Mouse (Mus musculus) T-helper 2 cell (primary cell): Measurements from ENCODE around the gene Kcnn4.

Source experiments
- in situ Hi-C: fragments of 300-600 bp; cut with MboI, MseI; formaldehyde crosslinking; loops from one replicate; pipeline ENCODE4 v1.15.1; 2025; ENCODE audit warnings: high pct_unique_total_duplicates

Kcnn4 gene

DNA sequence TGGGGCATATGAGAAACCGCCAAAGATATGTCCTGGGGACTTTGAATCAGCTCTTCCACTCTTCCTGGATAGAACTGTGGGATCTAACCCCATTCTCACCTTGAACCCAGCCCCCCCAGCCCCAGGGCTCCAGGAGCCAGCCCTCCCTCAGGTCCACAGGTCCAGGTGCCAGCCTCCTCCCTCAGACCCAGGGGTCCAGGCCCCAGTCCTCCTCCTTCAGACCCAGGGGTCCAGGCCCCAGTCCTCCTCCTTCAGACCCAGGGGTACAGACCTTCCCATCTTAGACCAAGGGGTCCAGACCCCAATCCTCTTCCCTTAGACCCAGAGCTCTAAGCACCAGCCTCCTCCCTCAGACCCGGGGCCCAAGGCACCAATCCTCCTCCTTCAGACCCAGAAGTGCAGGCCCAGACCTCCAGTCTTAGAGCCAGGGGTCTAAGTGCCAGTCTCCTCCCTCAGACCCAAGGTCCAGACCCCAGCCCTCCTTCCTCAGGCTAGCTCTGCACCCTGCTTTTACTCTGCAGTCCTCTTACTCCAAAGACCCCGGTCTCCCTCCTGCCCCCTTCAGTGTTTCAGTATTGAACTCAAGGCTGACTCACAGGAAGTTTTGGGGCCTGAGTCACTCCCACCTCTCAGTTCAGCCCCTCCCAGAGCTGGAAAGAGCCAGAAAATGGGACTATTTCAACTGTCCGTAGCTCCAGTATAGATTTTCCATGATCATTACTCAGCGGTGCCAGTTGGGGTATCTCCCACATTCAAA lies 4.6 kb upstream of the Kcnn4 start:
- in situ Hi-C loops: no loop called here

DNA sequence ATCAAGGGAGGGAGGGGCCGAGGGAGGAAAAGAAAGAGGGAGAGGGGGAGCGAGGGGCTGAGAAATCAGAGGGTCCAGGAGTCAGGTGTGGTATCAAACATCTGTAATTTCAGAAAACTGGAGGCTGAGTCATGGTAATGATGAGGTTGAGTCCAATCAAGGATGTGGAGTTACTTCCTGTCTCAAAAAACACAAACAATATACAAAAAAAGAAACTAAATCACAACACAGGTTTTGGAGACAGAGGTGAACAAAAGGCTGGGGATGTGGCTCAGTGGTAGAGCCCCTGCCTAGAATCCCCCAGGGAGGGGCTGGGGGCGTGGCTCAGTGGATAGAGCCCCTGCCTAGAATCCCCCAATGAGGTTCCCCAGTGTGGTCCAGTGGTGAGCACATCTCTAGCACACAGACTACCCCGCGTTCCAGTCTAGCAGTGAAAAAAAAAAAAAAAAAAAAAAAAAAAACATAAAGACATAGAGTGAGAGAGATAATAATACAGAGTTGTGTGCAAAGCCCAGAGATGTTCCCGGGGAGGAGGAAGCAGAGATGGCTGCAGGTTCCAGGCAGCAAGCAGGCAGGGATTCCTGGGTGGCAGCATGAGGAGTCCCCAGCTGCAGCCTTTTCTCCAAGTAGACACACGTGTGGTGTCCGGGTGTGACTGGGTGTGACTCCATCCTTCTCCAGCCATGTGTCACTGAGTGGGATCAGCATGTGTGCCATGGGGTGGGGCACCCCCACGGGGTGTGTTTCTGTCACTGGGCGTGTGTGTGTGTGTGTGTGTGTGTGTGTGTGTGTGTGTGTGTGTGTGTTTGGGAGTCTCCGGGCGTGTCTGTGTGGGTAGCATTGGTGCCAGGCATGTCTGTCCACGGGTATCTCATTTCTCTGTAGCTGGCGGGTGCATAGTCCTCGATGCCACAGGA lies 3.1 kb upstream of the Kcnn4 start:
- in situ Hi-C loops: no loop called here

DNA sequence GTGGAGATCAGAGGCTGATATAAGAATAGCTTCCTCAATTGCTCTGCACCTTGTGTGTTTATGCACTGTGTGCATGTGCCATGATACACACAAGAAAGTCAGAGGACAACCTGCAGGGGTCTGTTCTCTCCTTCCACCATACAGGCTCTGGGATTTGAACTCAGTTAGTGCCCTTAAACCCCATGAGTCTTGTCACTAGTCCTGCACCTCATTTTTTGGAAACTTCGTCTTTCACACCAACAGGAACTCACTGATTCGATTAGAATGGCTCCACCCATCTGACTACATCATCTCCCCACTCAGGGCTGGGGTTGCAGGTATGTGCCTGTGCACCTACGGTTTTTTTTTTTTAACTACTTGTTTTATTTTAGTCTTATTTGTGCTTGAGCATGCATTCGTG lies 1.8 kb upstream of the Kcnn4 start:
- in situ Hi-C loops: no loop called here

DNA sequence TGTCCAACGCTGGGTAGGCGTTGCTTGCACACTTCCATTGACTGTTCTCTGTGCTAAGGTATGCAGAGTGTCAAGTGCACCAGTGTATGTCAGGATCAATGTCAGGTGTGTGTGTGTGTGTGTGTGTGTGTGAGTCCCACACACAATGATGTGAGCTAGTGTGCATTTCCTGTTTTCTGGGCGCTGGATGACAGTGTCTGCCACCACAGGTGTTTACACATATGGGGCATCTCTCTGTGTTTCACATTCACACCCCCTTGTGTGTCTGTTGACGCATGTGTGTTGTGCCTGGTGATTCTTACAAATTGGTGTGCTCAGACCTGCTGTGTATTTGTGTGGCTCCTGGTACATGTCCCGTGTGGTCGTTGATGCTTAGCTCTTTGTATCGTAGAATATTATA lies 1.1 kb upstream of the Kcnn4 start:
- in situ Hi-C loops: no loop called here

DNA sequence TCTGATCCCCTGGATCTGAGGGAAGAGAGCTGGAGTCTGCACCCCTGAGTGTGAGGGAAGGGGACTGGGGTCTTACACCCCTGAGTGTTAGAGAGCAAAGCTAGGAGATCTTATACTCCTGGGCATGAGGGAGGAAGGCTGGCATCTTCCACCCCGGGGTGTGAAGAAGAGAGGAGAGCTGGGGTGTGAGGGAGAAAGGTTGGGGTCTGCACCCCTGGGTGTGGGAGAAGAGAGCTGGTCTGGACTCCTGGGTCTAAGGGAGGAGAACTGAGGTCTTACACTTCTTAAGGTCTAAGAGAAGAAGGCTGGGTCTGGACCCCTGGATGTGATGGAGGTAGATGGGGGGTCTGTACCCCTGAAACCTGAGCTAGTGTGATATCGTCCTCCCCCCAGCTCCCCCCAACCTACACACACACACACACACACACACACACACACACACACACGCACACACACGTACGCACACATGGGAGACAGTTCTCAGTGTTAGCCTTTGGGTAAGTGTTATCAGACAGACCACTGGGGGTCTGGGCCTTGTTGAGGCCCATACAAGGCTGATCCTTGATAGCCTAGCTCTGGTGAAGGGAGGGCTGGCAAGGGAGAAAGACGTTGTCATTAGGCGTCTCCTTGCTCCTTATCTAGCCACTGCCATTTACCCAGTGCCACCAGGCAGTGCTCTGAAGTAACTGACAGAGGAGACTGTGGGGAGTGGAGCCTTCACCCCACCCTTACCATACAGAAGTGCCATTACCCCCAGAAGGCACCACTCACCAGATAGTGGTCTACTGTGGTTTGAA lies 1.1 kb downstream of the Kcnn4 start:
- in situ Hi-C loops: no loop called here

DNA sequence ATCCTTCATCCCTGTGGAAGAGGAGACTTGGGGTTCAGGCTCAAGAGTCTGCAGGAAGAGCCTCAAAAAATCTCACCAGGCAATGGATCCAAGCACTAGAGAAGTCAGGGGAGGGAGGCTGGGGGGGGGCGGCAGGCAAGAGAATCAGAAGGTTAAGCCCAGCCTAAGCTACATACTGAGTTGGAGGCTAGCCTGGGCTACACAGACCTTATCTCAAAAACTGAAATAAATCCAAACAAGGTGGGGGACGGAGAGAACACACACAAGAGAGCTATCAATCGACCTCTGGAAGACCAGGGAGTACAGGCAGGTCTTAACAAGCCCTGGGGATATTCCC lies 1.7 kb downstream of the Kcnn4 start:
- in situ Hi-C loops: no loop called here

DNA sequence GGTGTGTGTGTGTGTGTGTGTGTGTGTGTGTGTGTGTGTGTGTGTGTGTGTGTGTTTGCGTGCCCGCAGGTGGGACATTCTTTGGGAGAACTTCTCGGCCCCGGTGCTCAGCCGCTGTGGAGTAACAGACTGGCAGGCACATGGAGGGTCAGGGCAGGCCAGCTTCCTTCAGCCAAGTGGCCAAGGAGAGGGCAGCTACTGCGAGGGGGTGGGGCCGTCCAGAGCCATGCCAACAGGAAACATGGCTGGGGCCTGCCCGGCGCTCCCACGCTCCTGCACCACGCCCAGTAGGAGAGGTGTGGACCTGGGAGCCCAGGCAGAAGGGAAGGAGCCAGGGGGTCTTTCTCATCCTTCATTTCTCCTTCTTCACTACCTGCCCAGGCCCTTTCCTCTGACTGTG lies 2.2 kb downstream of the Kcnn4 start:
- in situ Hi-C loops: no loop called here

DNA sequence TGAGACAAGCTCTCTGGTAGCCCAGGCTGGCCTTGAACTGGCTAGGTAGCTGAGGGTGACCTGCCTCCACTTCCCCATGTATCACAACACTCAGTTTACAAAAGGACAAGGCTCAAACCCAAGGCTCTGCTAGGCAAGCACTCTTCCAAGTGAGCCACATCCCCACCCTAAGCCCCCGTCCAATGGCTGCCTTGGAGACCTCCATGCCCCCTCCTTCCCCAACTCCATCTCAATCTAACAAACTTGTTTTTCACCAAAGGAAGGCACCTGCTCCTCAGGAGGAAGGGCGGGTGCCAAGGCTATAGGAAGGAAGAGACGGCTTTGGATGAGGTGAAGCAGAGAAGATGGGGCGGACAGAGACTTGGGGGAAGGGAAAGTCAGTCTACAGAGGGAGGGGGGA lies 2.7 kb downstream of the Kcnn4 start:
- in situ Hi-C loops: no loop called here

DNA sequence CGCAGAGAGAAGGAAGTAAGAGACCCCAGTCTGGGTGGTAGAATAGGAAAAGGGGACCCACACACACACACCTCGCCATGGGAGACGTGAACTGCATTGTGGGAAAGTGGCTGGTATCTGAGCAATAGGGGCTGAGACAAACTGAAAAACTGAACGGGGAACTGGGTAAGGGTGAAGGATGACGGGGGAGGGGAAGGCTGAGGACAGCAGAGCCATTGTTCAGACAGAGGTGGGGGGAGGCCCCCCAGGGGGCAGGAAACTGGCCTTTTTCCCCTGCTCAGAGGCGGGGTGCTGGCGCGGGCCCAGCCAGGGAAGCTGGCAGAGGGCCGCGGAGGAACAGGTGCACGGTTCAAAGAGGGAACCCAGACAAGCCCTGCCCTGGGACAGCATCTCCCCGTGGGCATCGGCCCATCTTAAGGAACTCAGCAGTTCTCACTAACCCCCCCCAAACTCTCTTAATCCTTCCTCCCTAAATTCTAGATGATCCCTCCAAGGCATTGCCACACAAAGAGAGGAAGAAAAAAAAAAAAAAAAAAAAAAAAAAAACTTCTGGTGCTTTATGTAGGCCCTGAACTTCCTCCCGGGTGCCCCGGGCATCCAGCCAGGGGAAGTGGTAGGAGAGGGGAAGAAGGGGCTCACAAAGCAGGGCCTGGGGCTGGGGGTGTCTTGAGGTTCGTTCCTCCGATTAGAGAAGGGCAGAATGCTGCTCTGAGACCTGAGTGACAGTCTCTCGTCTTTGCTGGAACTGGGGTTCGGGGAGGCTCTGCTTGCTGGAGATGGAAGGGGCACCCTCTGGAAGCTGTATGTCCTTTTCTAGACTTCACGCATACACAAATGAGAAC lies 3.7 kb downstream of the Kcnn4 start:
- in situ Hi-C loops: no loop called here

DNA sequence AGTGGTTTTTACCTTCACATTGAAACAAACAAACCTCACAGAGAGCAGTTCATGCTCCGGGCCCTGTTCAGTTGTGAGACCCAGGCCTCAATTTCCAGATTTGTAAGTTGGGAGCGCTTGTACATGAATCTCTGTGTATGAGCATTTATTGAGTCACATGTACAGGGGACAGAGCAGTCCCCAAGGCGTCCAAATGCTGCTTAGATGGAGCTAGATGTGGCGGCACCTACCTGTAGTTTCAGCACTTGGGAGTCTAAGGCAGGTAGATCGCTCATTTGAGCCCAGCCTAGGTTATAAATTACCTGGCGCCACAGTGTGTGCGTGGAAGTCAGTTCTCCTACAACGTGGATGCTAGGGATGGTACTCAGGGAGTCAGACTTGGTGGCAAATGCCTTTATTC lies 6.4 kb downstream of the Kcnn4 start:
- in situ Hi-C loops: loop anchor here (5.0 kb wide), 1 partner anchor 294 kb away; the partner anchor contains the start of gene Zfp180

DNA sequence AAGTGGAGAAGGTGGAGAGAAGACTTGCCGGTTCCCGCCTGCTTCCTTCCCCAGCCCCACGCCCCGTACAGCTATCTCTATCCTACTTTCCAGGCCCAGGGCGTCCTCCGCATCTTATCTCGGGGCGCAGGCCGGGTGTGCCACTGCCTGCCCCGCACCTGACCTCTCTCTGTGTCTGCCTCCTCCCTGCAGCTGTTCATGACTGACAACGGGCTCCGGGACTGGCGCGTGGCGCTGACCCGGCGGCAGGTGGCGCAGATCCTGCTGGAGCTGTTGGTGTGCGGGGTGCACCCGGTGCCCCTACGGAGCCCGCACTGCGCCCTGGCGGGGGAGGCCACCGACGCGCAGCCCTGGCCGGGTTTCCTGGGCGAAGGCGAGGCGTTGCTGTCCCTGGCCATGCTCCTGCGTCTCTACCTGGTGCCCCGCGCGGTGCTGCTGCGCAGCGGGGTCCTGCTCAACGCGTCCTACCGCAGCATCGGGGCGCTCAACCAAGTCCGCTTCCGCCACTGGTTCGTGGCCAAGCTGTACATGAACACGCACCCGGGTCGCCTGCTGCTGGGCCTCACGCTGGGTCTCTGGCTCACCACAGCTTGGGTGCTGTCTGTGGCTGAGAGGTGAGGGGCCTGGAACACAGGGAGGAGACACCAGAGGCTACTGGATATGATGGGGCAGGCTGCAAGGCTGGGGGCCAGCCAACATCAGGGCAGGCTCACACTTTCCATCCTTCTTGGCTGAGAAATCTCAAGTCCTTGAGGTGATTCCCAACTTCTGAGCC lies 7.2 kb downstream of the Kcnn4 start:
- in situ Hi-C loops: loop anchor here (5.0 kb wide), 1 partner anchor 295 kb away; the partner anchor contains the start of gene Zfp180

DNA sequence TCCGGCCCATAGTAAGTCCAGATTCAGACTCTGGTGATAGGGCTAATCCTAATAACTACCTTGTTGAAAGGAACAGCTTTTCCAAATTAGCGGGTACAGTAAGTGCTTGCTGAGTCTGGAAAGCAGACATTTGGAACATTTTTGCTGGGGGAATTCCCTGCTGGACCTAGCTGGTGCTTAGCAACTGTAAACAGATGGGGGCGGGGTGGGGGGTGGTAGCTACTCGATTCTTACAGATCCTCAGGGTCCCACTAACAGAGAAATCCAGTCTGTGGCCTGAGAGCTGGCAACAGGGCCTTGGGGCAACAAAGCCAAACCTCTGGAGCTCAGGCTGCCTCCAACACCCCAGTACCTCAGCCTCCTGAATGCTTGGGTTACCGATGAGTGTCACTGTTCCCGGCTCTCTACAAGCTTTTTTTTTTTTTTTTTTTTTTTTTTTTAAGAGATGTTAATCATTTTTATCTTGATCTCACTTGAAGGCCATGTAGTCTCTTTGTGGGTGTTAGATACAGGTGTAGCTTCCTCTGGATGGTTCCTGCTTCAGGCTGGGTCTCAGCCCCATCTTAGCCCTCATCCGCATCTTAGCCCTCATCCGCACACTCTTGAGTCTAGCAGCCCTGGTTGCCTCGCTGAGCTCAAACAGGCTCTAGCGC lies 8.1 kb downstream of the Kcnn4 start:
- in situ Hi-C loops: loop anchor here (5.0 kb wide), 1 partner anchor 296 kb away; the partner anchor contains the start of gene Zfp180

DNA sequence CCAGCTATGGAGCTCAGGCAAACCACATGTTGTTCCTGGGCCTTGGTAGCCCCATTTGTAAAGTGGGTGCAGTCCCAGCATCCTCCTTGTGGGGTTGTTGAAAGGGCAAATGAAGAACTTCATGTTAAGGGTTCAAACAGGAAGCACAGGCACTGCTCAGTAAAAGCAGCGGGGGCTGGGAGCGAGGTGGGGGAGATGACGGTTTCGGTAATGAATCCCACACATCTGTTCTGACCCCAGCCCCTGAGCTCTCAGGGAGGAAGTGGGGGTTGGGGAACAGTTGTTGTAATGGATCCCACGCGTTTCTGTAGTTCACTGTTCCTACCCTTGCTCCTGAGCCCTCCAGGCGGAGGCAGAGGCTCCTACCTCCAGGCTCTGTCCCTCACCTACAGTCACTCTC lies 9.9 kb downstream of the Kcnn4 start:
- in situ Hi-C loops: loop anchor here (5.0 to 10.0 kb wide), 3 partner anchors 298 to 1305 kb away; partner anchors contain the start of genes B9d2, Lipe, Tgfb1 and Zfp180

DNA sequence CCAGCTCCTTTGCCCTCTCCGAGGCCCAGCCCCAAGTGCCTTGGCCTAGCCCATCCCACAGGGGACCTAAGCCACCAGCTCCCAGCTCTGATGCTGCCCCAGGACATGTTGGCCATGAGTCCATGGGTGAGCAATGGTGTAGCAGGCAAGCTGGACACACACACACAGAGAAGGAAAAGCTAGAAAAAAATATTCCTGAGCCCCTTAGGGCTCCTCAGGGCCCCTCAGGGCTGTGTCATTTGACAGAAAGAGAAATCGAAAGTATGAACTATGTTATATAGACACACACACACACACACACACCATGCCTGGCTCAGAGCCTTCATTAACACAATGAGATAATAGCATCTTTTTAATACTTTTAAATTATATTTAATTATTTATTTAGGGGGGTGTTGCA lies 10.3 kb downstream of the Kcnn4 start:
- in situ Hi-C loops: loop anchor here (10.0 kb wide), 2 partner anchors 1014 to 1304 kb away; partner anchors contain the start of genes B9d2, Lipe and Tgfb1

DNA sequence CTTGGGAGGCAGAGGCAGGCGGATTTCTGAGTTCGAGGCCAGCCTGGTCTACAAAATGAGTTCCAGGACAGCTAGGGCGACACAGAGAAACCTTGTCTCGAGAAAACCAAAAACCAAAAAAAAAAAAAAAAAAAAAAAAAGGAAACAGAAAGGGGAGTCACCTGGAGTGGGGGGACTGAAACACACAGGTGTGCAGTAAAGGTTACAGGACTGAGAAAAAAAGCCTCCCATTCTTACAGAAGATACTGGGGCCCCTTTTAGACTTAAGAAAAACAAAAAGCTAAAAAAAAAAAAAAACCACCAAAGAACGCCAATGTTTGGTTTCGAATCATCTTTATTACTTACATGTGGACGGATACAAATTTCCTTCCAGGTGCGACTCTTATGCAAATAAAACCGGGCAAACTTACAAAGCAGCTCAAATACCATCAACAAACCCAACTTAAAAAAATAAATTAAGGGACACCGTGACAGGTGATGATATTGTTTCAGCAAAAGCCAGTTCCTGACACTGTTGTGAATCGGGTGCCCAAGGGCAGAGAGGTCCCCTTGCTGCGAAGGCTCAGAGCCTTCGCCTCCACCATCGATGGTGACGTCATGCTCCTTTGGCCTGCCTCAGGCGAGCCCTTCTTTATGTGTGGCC lies 12.8 kb downstream of the Kcnn4 start:
- in situ Hi-C loops: loop anchor here (10.0 kb wide), 2 partner anchors 1012 to 1302 kb away; partner anchors contain the start of genes B9d2, Lipe and Tgfb1

DNA sequence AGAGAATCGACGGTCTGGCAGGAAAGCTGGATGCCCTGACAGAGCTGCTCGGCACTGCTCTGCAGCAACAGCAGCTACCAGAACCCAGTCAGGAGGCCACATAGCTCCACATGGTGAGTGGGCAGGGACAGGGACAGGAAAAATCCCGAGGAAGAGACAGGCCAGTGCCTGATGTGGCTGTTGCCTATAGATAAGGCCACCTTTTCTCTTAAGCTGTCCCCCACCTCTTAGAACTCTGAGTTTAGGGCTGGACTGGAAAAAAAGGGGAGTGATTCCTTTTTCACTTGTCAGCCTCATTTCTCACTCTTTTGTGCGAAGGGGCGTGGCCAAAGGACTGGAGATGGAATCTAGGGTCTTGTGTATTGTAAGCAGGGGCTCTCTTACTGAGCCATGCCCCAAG lies 14.0 kb downstream of the Kcnn4 start:
- in situ Hi-C loops: loop anchor here (10.0 kb wide), 2 partner anchors 1011 to 1301 kb away; partner anchors contain the start of genes B9d2, Lipe and Tgfb1

DNA sequence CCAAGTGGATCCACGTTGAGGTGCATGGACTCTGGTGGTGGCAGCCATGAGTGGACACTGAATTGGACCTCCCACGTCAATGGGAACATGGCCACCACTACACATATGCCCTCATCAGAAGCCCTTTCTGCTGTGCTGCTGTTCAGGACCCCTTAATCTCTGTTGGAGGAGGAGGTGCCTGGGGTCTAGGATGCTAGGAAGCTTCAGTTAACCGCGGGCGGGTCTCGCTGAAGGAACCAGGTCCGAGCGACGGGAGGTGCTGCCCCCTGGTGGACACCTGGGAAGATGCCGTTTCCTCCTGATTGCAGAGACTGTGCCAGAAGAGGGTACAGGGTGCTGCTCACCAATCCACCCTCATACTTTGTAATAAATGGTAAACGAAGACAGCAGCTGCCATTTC lies 14.8 kb downstream of the Kcnn4 start:
- in situ Hi-C loops: loop anchor here (10.0 kb wide), 2 partner anchors 1010 to 1300 kb away; partner anchors contain the start of genes B9d2, Lipe and Tgfb1

DNA sequence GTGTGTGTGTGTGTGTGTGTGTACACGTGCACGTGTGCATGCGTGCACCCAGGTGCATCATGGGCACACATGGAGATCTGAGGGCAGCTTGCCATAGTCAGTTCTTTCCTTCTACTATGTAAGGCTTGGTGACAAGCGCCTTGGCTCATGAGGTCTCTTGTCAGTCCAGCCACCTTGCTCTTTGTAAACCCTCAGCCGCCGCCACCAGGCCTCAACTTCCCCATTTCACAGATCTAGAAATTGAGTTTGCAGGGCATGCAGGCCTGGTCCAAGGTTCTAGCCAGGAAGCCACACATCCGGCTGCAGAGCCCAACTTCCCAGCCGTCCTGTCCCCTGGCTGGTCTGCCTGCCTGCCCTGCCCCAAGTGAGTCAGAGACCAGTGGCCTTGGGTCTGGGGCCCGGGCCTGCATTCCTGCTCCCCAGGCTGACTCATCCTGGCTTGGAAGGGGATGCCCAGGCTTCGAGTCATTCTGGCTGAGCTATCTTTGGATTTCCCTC lies 17.0 kb downstream of the Kcnn4 start:
- in situ Hi-C loops: loop anchor here (10.0 kb wide), 2 partner anchors 1008 to 1298 kb away; partner anchors contain the start of genes B9d2, Lipe and Tgfb1
